Mouse (Mus musculus): ENCODE measurements around the gene Emc8. TPM values are rescaled to one million over a fixed set of nuclear protein-coding genes. Genes with fewer than 3 reads are reported as not detected.

Gene Emc8
- polyA plus RNA-seq, 1 experiment from 2014 or later = 248 TPM

GRCm38 (mm10) chr8:120633665-120634271, 34.6 kb downstream of the Emc8 start:
- peaks cover 3% of the 10 kb centered on the region; the same call in 1 of the 2 replicates for H3K9me3 ChIP-seq (ENCODE audit: control insufficient read depth, low read length)
- peaks cover 6% of the 10 kb centered on the region for H3K4me1 ChIP-seq (replicated peaks; ENCODE audit: control insufficient read depth, insufficient read depth, low read length)
- peak overlapping the region; percentile 69 for H3K4me3 ChIP-seq (ENCODE audit: low read length)
- peak; percentile 7; the same call in 1 of the 2 replicates for ATAC-seq (ENCODE audit: low read depth)
- H3K27ac ChIP-seq (ENCODE audit: low read length) = no peak overlapping the region
- H3K27me3 ChIP-seq (ENCODE audit: control insufficient read depth, insufficient read depth, low read depth, low read length) = peaks cover 9% of the 10 kb centered on the region; the same call in 1 of the 2 replicates
- WGBS = under 1% methylated on average over 44 of the region's 44 CpGs
- no peaks in the 10 kb centered on the region for H3K36me3 ChIP-seq (ENCODE audit: control insufficient read depth, insufficient read depth, low read length)
- peak overlapping the region; percentile 76 for H3K9ac ChIP-seq (ENCODE audit: low read length)
- peak overlapping the region; percentile 100 for H3K4me2 ChIP-seq (ENCODE audit: low read depth, low read length)

DNA sequence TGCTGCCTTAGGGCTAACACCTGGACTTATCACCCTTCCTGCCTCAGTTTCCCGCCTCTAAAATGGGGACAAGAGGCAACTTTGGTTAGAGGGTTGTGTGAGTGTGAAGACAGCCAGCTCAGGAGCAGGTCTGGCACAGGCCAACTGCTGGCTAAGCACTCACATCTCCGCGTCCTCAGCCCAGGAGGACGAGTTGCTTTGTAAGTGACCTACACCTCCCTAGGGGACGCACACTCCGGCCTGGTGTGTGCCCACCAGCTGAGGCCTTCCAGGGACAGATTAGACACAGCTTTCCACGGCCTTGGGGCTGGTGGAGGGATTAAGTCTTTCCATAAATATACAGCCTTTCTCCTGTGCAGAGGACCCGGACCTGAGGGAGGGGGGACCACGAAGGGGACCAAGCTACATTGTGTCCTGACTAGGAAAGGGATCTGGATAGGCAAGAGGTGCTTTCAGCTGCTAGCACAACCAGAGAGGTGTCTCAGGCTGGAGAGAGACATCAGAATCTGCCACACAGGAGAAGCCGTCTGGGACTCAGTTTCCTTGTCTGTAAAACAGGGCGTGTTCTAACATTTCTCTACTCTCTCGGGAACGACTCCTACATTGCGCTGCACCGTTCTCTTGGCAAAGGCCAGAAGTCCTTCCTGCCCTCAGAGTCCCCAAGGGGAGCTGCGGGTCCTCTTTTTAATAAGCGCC, 35.3 kb downstream of the Emc8 start:
- 42% methylated on average over 17 of the region's 17 CpGs for WGBS
- Histone ChIP-seq H3K9ac (ENCODE audit: low read length) (no peak overlapping the region), H3K27ac (ENCODE audit: low read length) (no peak overlapping the region), H3K4me1 (replicated peaks; ENCODE audit: control insufficient read depth, insufficient read depth, low read length) (peaks cover 6% of the 10 kb centered on the region), H3K4me2 (ENCODE audit: low read depth, low read length) (peak overlapping the region; percentile 100), H3K36me3 (ENCODE audit: control insufficient read depth, insufficient read depth, low read length) (no peaks in the 10 kb centered on the region), H3K27me3 (ENCODE audit: control insufficient read depth, insufficient read depth, low read depth, low read length) (peaks cover 9% of the 10 kb centered on the region; the same call in 1 of the 2 replicates), H3K4me3 (ENCODE audit: low read length) (peak overlapping the region; percentile 69), H3K9me3 (ENCODE audit: control insufficient read depth, low read length) (peaks cover 3% of the 10 kb centered on the region; the same call in 1 of the 2 replicates)
- no peak for ATAC-seq (ENCODE audit: low read depth)

- peaks cover 3% of the 10 kb centered on the region; the same call in 1 of the 2 replicates for H3K9me3 ChIP-seq (ENCODE audit: control insufficient read depth, low read length)
- no peaks in the 10 kb centered on the region for H3K36me3 ChIP-seq (ENCODE audit: control insufficient read depth, insufficient read depth, low read length)
- 68% methylated on average over 21 of the region's 21 CpGs for WGBS
- peaks cover 6% of the 10 kb centered on the region for H3K4me1 ChIP-seq (replicated peaks; ENCODE audit: control insufficient read depth, insufficient read depth, low read length)
- H3K4me3 ChIP-seq (ENCODE audit: low read length) = no peak overlapping the region
- peak; percentile 13; the same call in 1 of the 2 replicates for ATAC-seq (ENCODE audit: low read depth)
- peaks cover 9% of the 10 kb centered on the region; the same call in 1 of the 2 replicates for H3K27me3 ChIP-seq (ENCODE audit: control insufficient read depth, insufficient read depth, low read depth, low read length)
- H3K9ac ChIP-seq (ENCODE audit: low read length) = no peak overlapping the region
- H3K27ac ChIP-seq (ENCODE audit: low read length) = no peak overlapping the region
- H3K4me2 ChIP-seq (ENCODE audit: low read depth, low read length) = no peak overlapping the region
Measured at GRCm38 (mm10) chr8:120631441-120632375, 36.7 kb downstream of the Emc8 start.

GRCm38 (mm10) chr8:120630848-120631247, 37.5 kb downstream of the Emc8 start:
- ATAC-seq (ENCODE audit: low read depth) = no peak
- no peak overlapping the region for H3K4me2 ChIP-seq (ENCODE audit: low read depth, low read length)
- 42% methylated on average over 6 of the region's 6 CpGs for WGBS
- H3K4me1 ChIP-seq (replicated peaks; ENCODE audit: control insufficient read depth, insufficient read depth, low read length) = peaks cover 6% of the 10 kb centered on the region
- no peak overlapping the region for H3K9ac ChIP-seq (ENCODE audit: low read length)
- no peaks in the 10 kb centered on the region for H3K36me3 ChIP-seq (ENCODE audit: control insufficient read depth, insufficient read depth, low read length)
- H3K4me3 ChIP-seq (ENCODE audit: low read length) = no peak overlapping the region
- H3K27ac ChIP-seq (ENCODE audit: low read length) = no peak overlapping the region
- H3K27me3 ChIP-seq (ENCODE audit: control insufficient read depth, insufficient read depth, low read depth, low read length) = peaks cover 9% of the 10 kb centered on the region; the same call in 1 of the 2 replicates
- H3K9me3 ChIP-seq (ENCODE audit: control insufficient read depth, low read length) = peaks cover 3% of the 10 kb centered on the region; the same call in 1 of the 2 replicates

DNA sequence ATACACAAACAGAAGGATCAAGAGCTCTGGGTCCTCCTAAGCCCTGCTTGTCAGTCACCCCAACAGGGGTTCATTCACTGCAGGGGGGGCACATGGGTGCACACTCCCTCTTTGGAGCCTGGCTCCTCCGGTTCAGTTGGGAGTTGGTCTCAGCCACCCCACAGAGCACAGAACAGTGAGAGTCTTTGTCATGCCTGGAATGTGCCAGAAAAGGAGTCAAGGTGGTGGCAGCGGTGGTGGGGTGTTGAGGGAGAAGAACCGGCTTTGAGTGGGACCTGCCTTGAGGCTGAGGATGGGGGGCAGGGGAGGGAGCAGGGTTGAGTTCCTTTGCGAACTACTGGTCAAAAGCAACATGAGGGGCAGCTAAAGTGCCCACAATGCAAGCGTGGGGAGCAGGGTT, 38.3 kb downstream of the Emc8 start:
- peaks cover 6% of the 10 kb centered on the region for H3K4me1 ChIP-seq (replicated peaks; ENCODE audit: control insufficient read depth, insufficient read depth, low read length)
- H3K4me3 ChIP-seq (ENCODE audit: low read length) = no peak overlapping the region
- H3K36me3 ChIP-seq (ENCODE audit: control insufficient read depth, insufficient read depth, low read length) = no peaks in the 10 kb centered on the region
- peaks cover 3% of the 10 kb centered on the region; the same call in 1 of the 2 replicates for H3K9me3 ChIP-seq (ENCODE audit: control insufficient read depth, low read length)
- peak overlapping the region; percentile 15 for H3K27ac ChIP-seq (ENCODE audit: low read length)
- no peak overlapping the region for H3K9ac ChIP-seq (ENCODE audit: low read length)
- 25% methylated on average over 5 of the region's 5 CpGs for WGBS
- ATAC-seq (ENCODE audit: low read depth) = peak; percentile 50
- H3K27me3 ChIP-seq (ENCODE audit: control insufficient read depth, insufficient read depth, low read depth, low read length) = peaks cover 6% of the 10 kb centered on the region; the same call in 1 of the 2 replicates
- H3K4me2 ChIP-seq (ENCODE audit: low read depth, low read length) = no peak overlapping the region

GRCm38 (mm10) chr8:120627298-120627697, 41.1 kb downstream of the Emc8 start:
- H3K9me3 ChIP-seq (ENCODE audit: control insufficient read depth, low read length) = peaks cover under 1% of the 10 kb centered on the region; the same call in 1 of the 2 replicates
- H3K4me2 ChIP-seq (ENCODE audit: low read depth, low read length) = no peak overlapping the region
- no peaks in the 10 kb centered on the region for H3K27me3 ChIP-seq (ENCODE audit: control insufficient read depth, insufficient read depth, low read depth, low read length)
- no peak overlapping the region for H3K4me3 ChIP-seq (ENCODE audit: low read length)
- WGBS = 80% methylated on average over 5 of the region's 5 CpGs
- no peaks in the 10 kb centered on the region; the same call in none of the 2 replicates for H3K4me1 ChIP-seq (replicated peaks; ENCODE audit: control insufficient read depth, insufficient read depth, low read length)
- ATAC-seq (ENCODE audit: low read depth) = no peak
- H3K36me3 ChIP-seq (ENCODE audit: control insufficient read depth, insufficient read depth, low read length) = no peaks in the 10 kb centered on the region
- no peak overlapping the region for H3K9ac ChIP-seq (ENCODE audit: low read length)
- no peak overlapping the region for H3K27ac ChIP-seq (ENCODE audit: low read length)

GRCm38 (mm10) chr8:120626461-120626860, 41.9 kb downstream of the Emc8 start:
- 59% methylated on average over 11 of the region's 11 CpGs for WGBS
- no peak overlapping the region for H3K4me3 ChIP-seq (ENCODE audit: low read length)
- no peak for ATAC-seq (ENCODE audit: low read depth)
- H3K27me3 ChIP-seq (ENCODE audit: control insufficient read depth, insufficient read depth, low read depth, low read length) = no peaks in the 10 kb centered on the region
- H3K36me3 ChIP-seq (ENCODE audit: control insufficient read depth, insufficient read depth, low read length) = no peaks in the 10 kb centered on the region
- no peaks in the 10 kb centered on the region; the same call in none of the 2 replicates for H3K4me1 ChIP-seq (replicated peaks; ENCODE audit: control insufficient read depth, insufficient read depth, low read length)
- no peaks in the 10 kb centered on the region for H3K9me3 ChIP-seq (ENCODE audit: control insufficient read depth, low read length)
- H3K9ac ChIP-seq (ENCODE audit: low read length) = no peak overlapping the region
- no peak overlapping the region for H3K4me2 ChIP-seq (ENCODE audit: low read depth, low read length)
- H3K27ac ChIP-seq (ENCODE audit: low read length) = no peak overlapping the region

DNA sequence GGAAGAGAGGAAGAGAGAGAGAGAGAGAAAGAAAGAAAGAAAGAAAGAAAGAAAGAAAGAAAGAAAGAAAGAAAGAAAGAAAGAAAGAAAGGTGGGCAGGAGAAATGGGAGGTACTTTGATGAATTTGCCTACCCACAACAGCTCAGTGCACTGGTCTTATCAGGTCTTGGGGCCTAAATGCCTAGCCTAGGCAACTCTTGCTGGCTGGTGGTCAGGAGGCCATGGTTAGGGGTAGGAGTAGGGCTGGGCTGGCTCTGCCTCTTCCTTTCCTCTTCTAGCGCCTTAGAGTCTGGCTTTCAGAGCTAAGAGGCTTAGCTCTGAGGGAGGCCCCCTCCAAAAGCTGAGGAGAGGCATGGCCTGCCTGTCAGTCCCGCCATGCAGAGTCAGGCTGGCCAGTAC, 44.8 kb downstream of the Emc8 start:
- 56% methylated on average over 2 of the region's 2 CpGs for WGBS
- Histone ChIP-seq H3K27ac (ENCODE audit: low read length) (no peak overlapping the region), H3K4me2 (ENCODE audit: low read depth, low read length) (no peak overlapping the region), H3K27me3 (ENCODE audit: control insufficient read depth, insufficient read depth, low read depth, low read length) (no peaks in the 10 kb centered on the region), H3K9ac (ENCODE audit: low read length) (no peak overlapping the region), H3K36me3 (ENCODE audit: control insufficient read depth, insufficient read depth, low read length) (no peaks in the 10 kb centered on the region), H3K9me3 (ENCODE audit: control insufficient read depth, low read length) (no peaks in the 10 kb centered on the region), H3K4me3 (ENCODE audit: low read length) (no peak overlapping the region), H3K4me1 (replicated peaks; ENCODE audit: control insufficient read depth, insufficient read depth, low read length) (no peaks in the 10 kb centered on the region)
- ATAC-seq (ENCODE audit: low read depth) = no peak
